Mouse (Mus musculus) granulocyte monocyte progenitor cell, adult 5-6 weeks (primary cell): ENCODE results near the gene Acsl6. TPM values are rescaled to one million over a fixed set of nuclear protein-coding genes. Genes with fewer than 3 reads are reported as not detected.

Experiments
- ATAC-seq: replicated peaks from 2 replicates; pipeline ENCODE4 v1.8.0; 2016; ENCODE audit warnings: mild to moderate bottlenecking, moderate TSS enrichment, inconsistent platforms; ENCODE audit not compliant: poor library complexity, severe bottlenecking
- total RNA-seq, 2 experiments: library from RNA; stranded (forward) in 1 of 2; stranded (reverse) in 1 of 2; fragments of 200-712, 200-1000 nt in 1 of 2; fragments of >200 nt in 1 of 2; fragmentation: Nextera tagmentation in 1 of 2; gene quantifications; 2 replicates each; pipeline ENCODE4 v1.2.3; 2014 to 2017

Gene Acsl6
- total RNA-seq, 2 experiments from 2014 or later: not detected

DNA sequence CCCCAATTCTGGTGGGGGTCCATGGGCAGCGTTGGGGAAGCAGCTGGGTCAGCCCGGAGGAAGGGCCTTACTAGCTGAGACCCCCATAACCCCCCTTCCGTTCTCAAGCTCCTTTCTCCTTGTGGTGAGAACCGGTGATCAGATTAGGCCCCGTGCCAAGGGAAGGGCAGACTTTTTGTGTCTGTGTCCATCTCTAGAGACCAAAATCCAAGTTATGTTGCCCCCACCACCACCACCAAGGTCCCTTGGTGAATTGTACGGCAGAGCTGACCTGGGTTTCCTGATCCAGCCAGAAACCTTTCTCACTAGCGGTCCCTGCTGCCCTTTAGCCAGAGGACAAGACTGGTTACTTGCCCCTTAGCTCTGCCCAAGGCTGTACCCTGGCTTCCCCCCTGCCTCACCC lies 874 bp downstream of the Acsl6 start:
- ATAC-seq: no peak

DNA sequence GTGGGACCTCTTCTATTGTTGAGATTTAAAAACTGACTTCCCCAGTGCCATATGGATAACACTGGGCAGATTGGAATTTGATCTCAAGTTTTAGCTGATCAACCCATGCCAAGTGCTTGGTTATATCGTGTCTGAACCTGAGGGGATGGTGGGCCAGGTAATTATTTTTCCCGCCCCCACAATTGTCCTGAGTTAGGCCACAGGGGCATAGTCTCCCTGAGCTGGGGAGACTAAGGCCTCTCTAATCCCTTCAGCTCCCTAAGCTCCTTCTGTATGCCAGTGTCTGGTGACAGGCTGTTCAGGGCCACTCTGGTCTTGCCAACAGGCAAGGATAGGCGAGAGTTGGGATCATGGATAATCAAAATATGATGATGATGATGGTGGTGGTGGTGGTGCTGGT lies 1.7 kb downstream of the Acsl6 start:
- no peak for ATAC-seq

DNA sequence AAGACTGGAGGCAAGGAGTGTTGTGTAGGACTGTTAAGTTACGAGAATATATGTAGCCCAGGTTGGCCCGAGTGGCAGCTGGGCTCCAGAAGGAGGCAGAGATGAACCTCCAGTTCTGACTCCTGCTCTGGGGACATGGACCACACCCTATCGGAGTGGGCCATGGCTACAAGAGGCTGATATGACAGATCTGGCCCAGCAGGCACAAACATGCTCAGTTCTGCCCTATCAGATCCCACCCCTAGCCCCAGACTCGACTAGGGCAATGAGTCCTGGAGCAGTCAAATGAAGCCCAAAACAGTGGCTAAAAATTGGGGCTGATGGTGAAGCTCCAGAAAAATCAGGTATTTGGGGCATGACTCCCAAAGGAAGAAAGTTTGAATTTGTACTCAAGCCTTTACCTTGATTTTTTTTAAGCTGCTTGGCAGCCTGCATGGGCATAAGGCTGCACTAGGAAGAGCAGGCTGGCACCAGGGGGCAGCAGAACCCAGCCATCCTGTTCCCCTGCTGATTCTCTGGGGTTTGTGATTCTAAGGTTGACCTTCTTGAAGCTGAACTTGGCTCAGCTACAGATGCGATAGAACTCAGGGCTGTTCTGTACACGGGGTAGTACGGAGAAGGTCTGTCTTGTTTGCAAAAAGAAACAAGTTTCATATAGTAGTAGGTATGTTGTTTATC lies 3.7 kb downstream of the Acsl6 start:
- ATAC-seq: peak; percentile 40; the same call in 1 of the 2 replicates

DNA sequence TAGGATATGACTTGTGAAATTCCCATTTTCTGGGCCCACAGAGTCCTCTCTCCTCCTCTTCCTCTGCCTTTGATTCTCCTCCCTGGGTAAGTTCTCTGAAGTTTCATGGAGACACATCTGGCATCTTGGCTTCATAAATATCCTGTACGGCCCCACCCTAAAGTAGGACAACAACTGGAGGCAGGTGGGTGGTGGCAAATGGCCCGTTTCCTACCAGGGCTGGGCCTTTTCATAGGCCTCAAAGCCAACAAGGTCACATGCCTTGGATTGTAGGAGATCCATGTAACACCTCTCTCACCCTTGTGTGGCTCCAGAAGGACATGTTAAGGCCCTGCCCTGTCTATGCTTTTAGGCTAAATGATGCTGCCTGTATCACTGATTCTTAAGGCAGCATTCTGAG lies 7.0 kb downstream of the Acsl6 start:
- ATAC-seq: no peak

DNA sequence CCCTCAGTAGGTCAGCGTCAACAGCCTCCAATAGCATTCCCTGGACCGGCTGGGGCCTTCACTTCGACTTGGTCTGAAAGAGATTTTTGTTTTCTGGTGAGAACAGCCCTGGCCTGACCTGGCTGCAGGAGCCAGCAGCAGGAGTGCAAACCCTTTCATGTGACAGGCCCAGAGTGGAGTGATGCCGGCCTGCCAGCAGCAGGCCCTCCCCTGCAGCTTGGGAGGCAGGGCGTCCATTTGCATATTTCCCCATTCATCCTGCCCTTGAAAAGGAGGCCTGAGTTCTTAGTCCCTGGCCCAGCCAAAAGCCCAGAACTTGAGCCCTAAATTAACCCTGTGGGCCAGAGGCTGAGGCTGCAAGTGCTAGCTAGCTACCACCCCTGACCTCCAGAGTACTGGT lies 8.4 kb downstream of the Acsl6 start:
- no peak for ATAC-seq

DNA sequence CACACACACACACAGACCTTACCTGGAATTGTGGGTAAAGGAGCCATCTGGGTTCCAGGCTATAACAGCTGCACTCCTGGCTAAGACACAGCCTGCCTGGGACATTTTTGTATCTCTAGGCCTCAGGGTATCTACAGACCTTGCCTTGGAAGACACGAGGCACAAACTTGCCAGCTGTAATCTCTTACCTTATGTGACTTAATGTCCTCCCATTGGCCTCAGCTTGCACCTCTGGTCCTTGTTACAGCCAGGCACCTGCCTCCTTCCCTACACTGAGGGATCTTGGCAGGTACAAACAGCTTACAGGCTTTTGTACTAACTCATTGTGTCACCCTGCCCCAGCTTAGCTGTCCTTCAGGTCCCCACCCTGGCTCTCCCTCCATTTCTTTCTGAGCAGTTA lies 9.0 kb downstream of the Acsl6 start:
- no peak for ATAC-seq

DNA sequence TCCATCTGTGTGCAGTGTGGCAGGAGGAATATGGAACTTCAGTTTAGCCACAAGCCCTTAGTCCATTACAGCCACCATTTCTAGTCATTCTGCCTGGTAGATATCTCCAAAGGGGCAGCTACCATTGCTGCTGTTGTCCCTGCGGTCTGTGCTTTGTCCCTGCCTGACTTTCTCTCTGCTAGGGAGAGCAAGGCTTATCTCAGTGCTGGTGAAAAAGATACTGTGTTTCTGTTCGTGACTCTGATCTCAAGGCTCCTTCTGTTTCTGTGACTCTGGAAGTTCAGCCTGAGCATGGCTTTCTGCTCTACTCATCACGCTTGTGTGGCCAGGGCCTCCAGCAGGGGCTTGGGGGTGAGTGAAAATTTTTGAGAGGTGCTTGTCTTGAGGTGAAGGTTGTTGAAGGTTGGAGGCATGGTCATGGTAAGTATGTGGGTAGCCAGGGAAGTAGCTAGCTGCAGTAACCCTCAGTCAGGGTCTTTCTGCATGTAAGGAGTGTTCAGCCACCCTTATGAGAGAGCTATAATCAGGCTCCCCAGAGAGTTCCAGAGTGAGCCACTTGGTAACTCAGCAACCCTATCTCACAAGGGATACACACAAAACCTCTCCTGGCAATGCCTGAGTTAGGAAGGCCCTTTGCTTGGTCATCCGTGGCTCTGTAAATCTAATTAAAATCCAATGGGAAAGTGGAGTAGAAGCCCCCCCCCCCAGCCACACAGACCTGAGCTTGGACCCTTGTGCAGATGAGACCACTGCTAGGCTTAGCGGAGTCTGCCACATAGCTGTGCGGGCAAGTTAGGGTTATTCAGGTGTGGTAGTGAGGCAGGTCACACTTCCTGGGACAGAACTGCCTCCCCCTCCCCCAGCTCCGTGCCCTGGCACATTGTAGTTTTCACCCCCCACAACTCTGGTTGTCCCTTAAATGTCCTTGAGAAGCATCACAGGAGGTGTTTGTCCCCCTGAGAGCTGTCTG lies 10.1 kb downstream of the Acsl6 start:
- ATAC-seq: no peak

DNA sequence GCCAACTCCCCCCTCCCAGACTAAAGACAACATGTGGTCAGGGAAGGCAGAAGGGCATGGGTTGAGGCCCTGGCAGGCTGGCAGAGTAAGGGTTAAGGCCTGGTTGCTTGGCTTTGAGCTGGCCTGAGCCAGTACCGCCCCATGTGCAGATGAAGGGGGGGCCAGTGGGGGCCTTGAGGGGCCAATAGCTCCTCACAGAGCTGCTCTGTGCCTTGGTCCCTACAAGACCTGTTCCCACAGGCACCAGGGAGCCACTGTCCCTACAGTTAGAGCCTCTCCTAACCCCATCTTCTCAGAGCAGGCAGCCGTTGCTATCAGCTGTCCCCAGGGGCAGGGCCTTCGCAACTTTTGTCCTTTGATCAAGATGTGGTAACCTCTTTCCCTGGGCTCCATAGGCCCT lies 11.1 kb downstream of the Acsl6 start:
- no peak for ATAC-seq

DNA sequence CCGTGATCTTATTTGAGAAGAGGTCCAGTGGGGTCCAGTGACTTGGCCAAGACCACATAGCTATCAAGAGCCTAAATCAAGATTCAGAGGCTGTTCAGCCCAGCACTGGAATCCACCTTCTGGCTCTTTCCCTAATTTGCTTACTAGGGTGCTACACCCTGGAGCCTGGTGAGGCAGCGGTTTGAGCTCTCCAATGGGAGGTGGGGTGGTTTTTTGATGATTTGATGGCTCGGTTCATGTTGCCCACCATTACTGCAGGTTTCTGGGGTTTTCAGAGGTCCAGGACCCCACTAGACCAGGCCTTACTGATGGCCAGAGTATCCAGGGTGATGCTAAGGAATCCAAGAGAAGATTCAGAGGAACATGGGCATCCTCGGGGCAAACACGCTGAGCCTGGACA lies 11.7 kb downstream of the Acsl6 start:
- no peak for ATAC-seq

DNA sequence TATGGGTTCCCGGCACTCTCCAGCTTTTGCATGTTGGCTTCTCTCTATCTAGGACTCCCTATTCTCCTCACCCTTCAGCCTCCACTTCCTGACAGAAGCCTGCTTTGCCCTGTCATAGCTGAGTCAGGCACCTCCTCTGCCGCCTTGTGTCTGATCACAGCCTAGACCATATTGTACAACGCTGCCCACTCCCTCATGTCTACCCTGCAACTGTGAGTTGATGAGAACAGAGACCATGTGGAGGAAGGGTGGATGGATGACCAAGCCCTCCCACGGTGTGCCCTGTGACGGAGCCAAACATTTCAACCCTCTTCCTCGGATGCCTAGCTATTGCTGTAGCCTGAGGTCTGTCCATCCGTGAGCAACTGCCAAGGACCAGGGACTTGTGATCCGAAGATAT lies 13.8 kb downstream of the Acsl6 start:
- ATAC-seq: no peak

DNA sequence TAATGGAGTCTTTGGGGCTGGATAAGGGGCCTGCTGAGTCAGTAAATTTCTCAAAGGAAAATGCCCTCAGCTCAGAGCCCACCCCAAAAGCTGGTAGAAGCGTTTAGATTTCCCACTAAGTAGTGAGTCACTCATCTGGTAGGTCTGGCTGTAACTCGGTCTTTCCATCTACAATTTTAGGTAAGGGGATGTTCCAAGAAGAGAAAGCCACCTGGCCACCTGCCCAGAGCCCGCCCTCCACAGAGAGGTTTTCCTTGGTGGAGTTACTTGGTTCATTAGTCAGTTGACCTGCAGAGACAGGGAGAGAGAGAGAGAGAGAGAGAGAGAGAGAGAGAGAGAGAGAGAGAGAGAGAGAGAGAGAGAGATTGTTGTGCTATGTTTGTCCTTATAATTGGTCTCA lies 14.2 kb downstream of the Acsl6 start:
- no peak for ATAC-seq

DNA sequence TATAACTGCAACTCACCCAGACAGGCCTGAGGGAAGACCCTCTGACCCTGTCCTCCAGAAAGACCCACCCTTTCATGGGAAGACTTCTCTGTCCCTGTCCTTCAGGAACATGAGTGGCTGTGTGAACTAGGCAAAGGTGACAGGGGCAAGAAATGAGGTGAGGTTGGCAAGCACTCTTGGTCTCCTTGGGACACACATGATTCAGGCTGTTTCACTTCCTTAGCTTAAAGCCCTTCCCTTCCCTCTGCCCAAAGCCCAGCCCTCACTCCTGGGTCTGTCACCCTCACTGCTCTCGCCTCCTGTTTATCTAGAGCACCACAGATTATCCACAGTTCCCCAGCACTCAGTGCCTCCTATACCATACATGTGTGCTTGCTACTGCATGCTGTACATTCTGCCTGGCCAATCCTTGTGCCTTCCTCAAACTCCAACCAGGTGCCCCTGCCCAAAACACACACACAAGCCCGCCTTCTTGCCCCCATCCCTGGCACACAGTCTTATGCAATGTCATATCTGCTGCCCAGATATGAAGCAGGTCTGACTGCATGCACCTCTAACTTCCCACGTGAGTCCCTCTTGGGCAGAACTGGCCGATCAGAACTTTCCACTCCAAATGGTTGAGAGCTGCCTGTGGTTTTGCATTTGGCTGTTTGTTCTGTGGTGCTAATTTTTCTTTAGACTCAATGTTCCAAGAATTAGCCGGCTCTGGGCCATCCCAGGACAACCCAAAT lies 18.4 kb downstream of the Acsl6 start:
- ATAC-seq: peak; percentile 91

DNA sequence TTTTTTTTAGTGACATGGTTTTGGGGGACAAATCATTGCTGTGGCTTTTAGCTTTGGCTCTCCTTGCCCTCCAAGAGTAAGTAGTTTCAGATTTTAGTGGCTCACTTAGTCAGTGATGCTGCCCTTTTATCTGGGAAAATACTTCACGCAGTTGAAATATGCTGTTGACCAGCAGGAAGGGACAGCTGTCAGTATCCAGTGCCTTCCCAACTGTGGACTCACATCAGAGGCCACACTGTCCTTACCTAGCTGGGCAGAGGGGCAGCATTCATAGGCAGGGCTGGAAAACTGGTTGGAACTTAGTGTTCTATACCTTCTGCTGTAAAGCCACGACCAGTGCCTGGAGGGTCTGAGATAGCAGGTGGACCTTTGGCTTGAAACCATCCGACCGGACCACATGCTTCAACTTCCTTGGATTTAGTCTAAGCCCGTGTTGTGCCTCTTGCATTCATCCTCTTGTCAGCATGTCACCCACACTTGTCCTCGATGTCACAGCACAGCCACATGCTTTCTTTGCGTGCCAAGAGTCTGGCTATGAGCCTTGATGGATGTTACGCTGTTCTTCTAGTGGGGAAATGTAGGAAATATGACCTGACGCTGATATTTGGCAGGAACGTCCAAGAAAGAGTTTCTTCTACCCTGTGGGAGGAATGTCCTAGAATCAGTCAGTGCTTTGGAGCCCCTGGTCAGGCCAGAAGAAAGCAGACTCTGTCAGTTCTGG lies 28.0 kb downstream of the Acsl6 start:
- no peak for ATAC-seq

DNA sequence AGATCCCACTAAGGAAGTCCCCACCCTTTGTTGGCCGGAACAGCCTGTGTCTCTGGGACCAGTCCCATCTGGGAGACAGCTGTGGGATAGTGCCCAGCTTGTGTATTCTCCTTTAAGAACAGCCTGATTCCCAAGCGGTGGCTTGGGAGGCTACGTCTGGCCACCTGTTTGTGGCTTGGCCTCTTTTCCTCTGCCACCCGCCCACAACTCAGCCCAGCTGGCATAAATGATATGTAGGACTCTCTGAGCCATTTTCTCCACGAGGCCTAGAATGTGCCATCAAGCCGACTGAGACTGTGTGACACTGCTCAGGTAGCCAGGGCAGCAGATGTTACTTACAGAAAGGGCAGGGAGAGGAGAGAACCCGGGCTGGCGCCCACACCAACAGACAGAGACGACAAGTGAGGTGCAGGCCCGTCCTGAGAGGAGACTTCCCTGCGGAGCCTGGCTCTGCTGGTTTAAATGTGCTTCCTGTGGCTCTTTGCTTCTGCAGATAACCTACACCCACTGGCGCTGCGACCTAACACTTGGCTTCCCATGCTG lies 32.6 kb downstream of the Acsl6 start:
- no peak for ATAC-seq

DNA sequence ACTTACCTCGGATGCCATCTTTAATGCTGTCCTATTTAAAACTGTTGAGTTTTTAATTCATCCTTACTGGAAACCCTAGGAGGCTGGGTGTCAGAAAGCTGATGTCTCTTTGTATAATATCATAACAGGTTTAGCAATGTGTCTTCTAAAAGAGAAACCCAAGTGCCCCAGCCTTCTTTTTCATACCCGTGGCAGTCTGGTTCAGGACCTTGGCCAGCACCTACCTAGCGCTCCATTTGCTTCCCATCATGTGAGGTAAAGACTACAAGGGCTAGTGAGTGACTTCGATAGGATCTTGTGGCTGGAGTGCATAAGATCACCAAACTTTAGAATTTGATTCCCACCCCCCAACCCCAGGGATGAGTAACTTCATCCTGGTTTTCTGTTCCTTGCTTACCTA lies 40.1 kb downstream of the Acsl6 start:
- no peak for ATAC-seq

DNA sequence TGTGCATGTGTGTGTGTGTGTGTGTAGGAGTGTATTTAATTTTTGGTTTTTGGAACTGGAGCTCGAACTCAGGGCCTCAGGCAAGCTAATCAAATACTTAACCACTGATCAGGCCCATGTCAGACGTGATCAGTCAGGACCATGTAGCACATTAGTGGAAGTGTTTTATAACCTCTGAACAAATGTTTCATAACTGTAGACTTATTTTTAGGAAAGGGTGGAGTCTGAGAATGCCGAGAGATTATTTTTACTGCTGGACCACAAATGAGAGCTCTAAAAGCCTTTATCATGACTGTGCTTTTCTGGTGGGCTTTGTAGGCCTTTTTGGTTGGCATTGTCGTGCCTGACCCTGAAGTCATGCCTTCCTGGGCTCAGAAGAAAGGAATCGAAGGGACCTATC lies 48.1 kb downstream of the Acsl6 start:
- no peak for ATAC-seq

DNA sequence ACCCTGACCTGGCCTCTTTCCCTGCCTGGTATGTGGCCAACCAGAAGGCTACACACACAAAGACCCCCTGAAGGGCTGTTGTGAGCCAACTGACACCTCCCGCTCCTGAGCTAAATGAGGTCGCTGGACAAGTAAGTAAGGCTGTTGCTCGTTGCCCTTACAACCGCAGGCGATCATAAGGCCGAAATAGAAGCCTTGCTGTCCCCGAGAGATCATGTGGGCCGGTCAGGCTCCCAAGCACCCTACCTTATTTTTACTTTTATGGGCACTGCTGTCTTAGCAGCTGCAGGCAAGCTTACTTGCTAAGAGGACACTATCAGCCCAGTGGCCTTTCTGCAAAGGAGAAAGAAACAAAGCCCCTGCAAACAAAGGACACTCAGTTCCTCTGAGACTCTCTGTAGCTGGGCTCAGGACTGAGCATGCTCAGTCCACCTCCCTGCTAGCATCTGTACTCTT lies 49.6 kb downstream of the Acsl6 start:
- no peak for ATAC-seq

DNA sequence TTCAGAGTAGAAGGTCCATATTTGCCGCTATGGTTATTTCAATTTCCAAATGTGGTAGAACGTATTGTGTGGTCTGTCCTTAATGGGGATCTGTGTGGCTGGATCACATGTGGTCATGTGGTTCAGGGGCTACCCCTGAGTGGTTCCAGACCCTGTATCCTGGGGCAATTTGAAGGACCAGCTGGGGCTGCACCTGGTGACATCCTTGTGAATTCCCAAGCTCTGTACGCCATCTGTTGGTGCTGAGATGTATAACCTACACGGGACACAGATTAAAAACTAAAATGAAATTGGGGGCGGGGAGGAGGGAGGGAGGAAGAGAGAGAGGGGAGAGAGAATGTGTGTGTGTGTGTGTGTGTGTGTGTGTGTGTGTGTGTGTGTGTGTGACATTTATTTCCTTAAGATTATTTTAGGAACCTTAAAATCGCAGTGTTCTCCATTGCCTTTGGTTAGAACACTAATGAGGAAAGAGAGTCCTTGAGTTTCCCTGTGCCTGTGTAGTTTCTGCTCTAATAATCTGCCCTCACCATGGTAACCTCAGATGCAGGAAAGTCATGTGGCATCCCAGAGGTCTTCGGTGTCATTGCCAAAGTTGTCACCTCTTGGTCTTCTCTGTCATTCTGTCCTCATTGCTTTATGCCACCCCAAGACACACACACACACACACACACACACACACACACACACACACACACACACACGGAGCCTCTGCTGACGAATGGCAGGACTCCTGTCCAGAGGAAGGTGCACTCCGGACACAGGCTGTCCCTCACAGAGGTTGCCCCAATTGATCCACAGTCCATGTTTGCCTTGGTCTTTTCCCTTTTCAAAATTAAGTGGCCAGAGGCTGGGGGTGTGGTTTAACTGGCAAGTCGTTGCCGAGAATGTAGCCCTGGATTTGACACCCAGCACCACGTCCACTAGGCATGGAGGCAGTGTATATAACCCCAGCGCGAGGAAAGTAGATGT lies 51.3 kb downstream of the Acsl6 start:
- ATAC-seq: peak; percentile 66

DNA sequence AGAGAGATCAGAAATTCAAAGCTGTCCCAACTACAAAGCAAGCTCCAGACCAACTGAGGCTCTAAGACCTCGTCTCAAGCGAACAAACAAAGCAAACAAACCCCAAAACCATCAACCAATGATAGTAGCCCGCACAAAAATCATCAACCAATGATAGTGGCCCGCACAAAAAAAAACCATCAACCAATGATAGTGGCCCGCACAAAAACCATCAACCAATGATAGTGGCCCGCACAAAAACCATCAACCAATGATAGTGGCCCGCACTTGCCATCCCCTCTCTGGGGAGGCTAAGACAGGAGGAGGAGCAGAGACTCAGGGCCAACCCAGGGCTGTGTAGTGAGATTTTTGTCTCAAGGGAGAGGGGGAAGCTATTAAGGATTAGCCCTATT lies 52.0 kb downstream of the Acsl6 start:
- ATAC-seq: no peak
